17 mouse cellular contexts compared by ENCODE assay signal in genomic region chr11:44476445-44476844, GRCm38 (mm10). TPM values are rescaled to one million over a fixed set of nuclear protein-coding genes. Genes with fewer than 3 reads are reported as not detected.
A peak's percentile ranks its signal among the peaks of the same experiment; 100 is the strongest.
DNase-seq lines count a peak whose midpoint lies in the region; ATAC-seq lines count a peak whose summit lies in the region.
"Had no signal": no experiment of that assay in that cellular context is flagged by ENCODE, and none has a peak within 500 bp of the region (broad histone marks: within the 10 kb centered on the region; RNA-seq: fewer than 3 reads in every experiment).

No protein-coding gene starts in this region.

- ATAC-seq in activated CD4-positive, CD25-positive, alpha-beta regulatory T cell, adult 4 months: peak; percentile 71
- peak; percentile 83 for ATAC-seq in megakaryocyte, adult 5-6 weeks (ENCODE audit: poor library complexity, severe bottlenecking)
- ATAC-seq: forebrain, embryonic 13.5 days; intestine, embryonic 16.5 days had no signal

- intact Hi-C loops in gastrocnemius, postnatal 14 days (cut with DNase I; ENCODE audit: low total_unique reads): no loop called here

- DNase-seq in thymus, postnatal 0 days (ENCODE audit: low spot score): peak; percentile 68
- no peak for DNase-seq in thymus, adult 18-20 months
- DNase-seq in kidney, adult 18-20 months: no peak
- no peak for DNase-seq in lung, postnatal 10 days
- no peak for DNase-seq in gastrocnemius, postnatal 14 days
- DNase-seq: cerebellum, adult 11 months; cerebellum, postnatal 25 days; embryo, embryonic 11 days; gastrocnemius, adult 2 months; heart, postnatal 4 days; kidney, postnatal 4 days; liver; thymus, postnatal 4 days had no signal

RNA-seq across cellular contexts. Expression of gene Ublcp1, which starts 6.1 kb away (rescaled TPM):
- polyA plus RNA-seq in thymus, postnatal 0 days (2015; fragmentation: Nextera tagmentation; extraction: Ambion mirVana): 50.7 and 55.3 TPM in 2 replicates
- polyA plus RNA-seq in activated CD4-positive, CD25-positive, alpha-beta regulatory T cell, adult 4 months (2017; shearing (Covaris generic)): 10 to 100 TPM; 41.0 to 42.9 TPM
- total RNA-seq in megakaryocyte, adult 5-6 weeks (2015): 23.0 and 28.1 TPM in 2 replicates
- 23.8 and 27.0 TPM in 2 replicates for total RNA-seq in megakaryocyte, adult 5-6 weeks (2017)
- 10 to 100 TPM; 21.2 to 21.3 TPM for total RNA-seq in gastrocnemius, postnatal 14 days (2021)

RNA-seq across cellular contexts. Expression of gene Rnf145, which starts 42.3 kb away (rescaled TPM):
- polyA plus RNA-seq in thymus, postnatal 0 days (2015; fragmentation: Nextera tagmentation; extraction: Ambion mirVana): 115 and 120 TPM in 2 replicates
- 10 to 100 TPM; 45.3 to 60.4 TPM for polyA plus RNA-seq in activated CD4-positive, CD25-positive, alpha-beta regulatory T cell, adult 4 months (2017; shearing (Covaris generic))
- 15.9 and 17.3 TPM in 2 replicates for total RNA-seq in megakaryocyte, adult 5-6 weeks (2015)
- total RNA-seq in megakaryocyte, adult 5-6 weeks (2017): 20.9 and 21.0 TPM in 2 replicates
- 10 to 100 TPM; 11.1 to 15.0 TPM for total RNA-seq in gastrocnemius, postnatal 14 days (2021)
